Mouse (Mus musculus): Measurements from ENCODE around the gene Alox12e.
"Not testable (repeated sequence)": the region's sequence is repeated elsewhere in the genome, so short reads cannot be mapped to it uniquely, and the experiment has no call there.

Alox12e gene

GRCm38 (mm10) chr11:70322528-70322927 is at the start of gene Alox12e:
Alox12e (minus strand) TSS chr11:70322628.
- no peak for DNase-seq (ENCODE audit: low spot score in 2 of 2)

DNA sequence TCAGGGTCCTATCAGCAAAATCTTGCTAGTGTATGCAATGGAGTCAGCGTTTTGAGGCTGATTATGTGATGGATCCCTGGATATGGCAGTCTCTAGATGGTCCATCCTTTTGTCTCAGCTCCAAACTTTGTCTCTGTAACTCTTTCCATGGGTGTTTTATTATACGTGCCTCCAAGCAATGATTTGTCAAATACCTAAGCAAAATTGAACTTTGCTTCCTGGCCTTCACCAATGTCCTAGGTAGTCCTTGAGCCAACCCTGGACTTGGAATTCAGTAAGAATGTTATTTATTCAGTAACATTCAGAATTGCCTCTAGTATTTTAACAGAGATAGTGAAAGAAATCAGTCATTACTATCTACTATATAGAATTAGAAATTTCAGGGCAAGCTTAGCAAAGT is 46.2 kb upstream of the Alox12e start:
- not testable (repeated sequence) for DNase-seq (ENCODE audit: low spot score in 2 of 2)

GRCm38 (mm10) chr11:70367701-70368100 is 45.3 kb upstream of the Alox12e start:
- DNase-seq (ENCODE audit: low spot score in 2 of 2): not testable (repeated sequence)

- DNase-seq (ENCODE audit: low spot score in 2 of 2): no peak
Measured at GRCm38 (mm10) chr11:70351868-70352267, 29.4 kb upstream of the Alox12e start, which contains the start of gene Alox15. Alox15 (minus strand) TSS chr11:70352031.

DNA sequence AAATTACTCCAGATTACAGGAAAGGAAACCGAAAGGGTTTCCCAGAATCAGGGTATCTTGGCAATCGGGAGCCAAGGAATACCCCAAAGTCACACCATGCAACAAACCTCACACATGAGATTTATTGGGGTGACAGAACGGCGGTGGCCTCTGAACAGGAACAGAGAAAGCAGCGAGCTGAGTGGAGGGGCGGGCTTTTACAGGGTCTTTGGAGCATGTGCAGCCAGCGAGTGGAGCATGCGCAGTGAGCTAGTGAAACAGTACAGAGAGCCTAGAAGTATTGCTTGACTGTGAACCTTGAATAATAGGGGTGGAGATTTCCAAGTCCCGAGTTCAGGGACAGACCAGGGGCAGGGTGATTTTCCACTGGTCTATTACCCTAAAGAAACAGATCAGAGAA is 26.2 kb upstream of the Alox12e start:
- no peak for DNase-seq (ENCODE audit: low spot score in 2 of 2)

DNA sequence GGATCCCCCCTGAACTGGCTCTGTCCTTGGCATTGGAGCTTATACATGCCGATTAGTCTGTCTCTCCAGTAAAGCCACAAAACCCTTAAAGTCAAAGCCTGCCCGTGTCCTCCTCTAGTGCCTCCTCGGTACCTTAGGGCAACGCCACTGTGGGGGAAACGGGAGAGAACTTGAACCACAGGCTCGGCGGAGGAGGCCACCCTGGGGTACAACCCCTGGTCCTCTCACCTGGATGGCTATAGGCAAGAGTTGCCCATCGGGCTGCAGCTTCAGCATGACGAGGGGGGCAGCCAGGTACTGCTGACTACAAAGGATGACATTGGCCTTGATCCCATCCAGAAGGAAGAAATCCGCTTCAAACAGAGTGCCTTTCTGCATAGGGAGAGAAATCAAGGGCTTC is 25.4 kb upstream of the Alox12e start:
- DNase-seq (ENCODE audit: low spot score in 2 of 2): no peak

DNA sequence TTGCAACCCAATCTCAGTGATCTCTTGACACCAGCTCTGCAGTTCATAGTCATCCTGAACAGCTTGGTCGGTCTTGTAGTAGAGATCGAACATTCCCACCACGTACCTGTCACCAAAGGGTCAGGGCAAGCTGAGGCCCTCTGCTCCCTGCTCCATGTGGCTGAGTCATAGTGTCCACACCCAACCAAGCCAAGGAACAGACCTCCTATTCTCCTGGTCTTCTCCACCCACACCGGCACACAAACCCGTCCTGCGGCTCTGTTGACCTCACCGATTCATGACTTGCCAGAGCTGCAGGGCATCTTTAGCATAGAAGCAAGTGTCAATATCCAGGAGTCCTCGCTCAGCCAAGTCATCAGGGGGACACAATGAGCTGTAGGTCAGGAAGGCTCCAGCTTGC is 23.1 kb upstream of the Alox12e start:
- no peak for DNase-seq (ENCODE audit: low spot score in 2 of 2)

- DNase-seq (ENCODE audit: low spot score in 2 of 2): no peak
Measured at GRCm38 (mm10) chr11:70345061-70345460, 22.6 kb upstream of the Alox12e start.

DNA sequence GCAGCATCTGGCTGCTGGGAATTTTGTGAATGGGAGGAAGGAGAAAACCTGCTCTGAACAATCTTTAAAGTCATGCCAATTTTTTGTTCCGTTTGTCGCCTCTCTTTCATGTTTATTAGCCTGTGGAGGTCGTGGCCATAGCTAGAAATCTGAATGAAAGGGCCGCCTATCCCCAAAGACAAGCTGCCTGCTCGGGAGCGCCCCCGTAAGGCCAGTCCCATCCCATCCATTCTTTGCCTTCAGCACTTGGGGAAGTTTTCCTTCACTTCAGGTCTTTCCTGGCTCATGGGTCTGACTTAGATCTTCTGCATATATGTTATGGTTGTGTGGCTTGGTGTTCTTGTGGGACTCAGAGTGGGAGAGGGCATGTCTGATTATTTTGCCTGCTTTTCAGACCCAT is 17.1 kb upstream of the Alox12e start:
- no peak for DNase-seq (ENCODE audit: low spot score in 2 of 2)

DNA sequence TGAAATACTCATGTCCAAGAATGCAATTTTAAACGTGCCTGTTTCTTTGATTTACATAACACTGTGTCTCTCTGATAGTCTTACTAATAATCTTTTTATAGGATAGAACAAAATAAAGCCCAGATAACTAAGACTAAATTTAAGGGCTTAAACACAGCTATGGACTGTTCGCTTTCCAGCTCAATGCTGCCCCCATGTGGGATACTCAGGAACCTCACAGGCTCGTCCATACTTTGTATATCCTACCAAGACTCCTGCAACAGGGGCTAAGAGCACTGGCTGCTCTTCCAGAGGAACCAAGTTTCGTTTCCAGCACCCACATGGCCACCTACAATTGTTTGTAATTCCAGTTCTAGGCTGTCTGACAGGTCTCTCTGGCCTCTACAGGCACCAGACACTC is 12.0 kb upstream of the Alox12e start:
- peak; percentile 14 to 34 for DNase-seq (ENCODE audit: low spot score in 2 of 2)

DNA sequence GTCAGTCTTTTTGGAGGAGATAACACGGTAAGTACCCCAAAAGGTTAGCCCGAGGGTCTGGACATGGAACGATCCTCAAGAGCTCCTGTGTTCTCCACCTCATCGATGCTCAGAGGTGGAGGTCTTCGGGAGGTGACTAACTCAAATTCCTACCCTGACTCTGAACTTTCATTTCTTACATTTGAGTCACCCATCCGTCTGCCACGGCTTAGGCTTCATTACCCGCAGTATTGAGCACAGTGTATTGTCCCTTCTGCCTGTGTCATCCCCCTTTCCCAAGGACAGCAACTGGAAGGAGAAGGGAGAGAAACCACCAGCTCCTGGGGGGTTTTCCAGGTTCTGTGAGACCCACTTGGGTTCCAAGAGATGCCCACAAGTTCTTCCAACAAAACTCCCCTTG is 2.3 kb upstream of the Alox12e start:
- no peak for DNase-seq (ENCODE audit: low spot score in 2 of 2)

- DNase-seq (ENCODE audit: low spot score in 2 of 2): peak; percentile 16 to 24
Measured at GRCm38 (mm10) chr11:70321664-70322063, 764 bp downstream of the Alox12e start.

DNA sequence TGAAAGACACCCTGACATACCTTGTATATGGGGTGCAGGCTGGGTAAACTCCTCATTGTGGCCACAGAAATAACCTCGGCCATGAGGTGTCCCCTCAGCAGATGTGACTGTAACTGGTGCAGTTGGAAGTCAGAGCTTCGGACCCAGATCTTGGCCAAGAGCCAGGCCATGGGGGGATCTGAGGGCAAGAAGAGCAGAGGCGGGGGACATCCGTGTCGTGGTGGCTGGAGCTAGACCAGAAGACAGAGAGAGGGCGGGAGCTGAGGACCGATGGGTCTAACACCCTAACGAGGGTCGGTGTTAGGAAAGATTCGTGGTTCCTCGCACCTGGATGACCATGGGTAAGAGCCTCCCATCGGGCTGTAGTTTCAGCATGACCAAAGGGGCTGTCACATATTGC is 2.8 kb downstream of the Alox12e start:
- no peak for DNase-seq (ENCODE audit: low spot score in 2 of 2)

- DNase-seq (ENCODE audit: low spot score in 2 of 2): no peak
Measured at GRCm38 (mm10) chr11:70313833-70314232, 8.6 kb downstream of the Alox12e start.

- DNase-seq (ENCODE audit: low spot score in 2 of 2): peak; percentile 11 to 56
Measured at GRCm38 (mm10) chr11:70309341-70309740, 13.1 kb downstream of the Alox12e start.

- DNase-seq (ENCODE audit: low spot score in 2 of 2): no peak
Measured at GRCm38 (mm10) chr11:70308296-70308695, 14.1 kb downstream of the Alox12e start.

DNA sequence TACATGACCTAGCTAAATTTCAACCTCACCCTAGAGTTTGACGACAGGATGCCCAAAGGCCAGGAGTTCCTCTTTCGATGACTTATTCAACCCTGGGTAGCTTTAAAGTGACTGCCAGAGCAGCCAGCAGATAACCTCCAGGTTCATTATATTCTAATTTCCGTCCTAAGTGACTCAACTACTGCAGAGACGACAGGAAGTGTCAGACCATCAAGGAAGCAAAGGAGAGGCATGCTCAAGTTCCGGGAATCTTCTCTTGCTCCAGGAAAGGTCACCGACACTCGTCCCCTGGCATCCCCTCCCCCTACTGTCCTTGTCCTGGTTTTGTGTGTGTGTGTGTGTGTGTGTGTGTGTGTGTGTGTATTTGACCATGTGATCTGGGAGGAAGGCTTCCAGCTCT is 16.3 kb downstream of the Alox12e start:
- DNase-seq (ENCODE audit: low spot score in 2 of 2): peak; percentile 52 to 65

DNA sequence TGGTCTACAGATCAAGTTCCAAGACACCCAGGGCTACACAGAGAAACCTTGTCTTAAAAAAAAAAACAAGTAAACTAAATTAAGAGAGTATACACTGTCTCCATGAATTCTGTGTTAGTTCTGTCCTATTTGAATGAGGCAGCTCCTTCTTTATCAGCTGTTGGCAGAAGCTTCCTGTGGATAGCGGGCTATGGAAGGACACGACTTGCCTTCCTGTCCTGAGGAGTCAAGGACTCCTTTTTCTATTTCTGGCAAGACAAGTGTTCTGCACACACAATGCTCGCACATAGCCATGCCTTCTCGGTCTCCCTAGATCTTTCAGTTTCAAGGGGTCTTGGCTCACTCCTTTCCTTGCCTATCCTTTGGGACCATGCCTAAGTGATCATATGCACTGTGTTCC is 20.1 kb downstream of the Alox12e start:
- DNase-seq (ENCODE audit: low spot score in 2 of 2): no peak

- peak; percentile 30 to 41 for DNase-seq (ENCODE audit: low spot score in 2 of 2)
Measured at GRCm38 (mm10) chr11:70297836-70298454, 24.5 kb downstream of the Alox12e start.

GRCm38 (mm10) chr11:70297405-70297804 is 25.0 kb downstream of the Alox12e start:
- DNase-seq (ENCODE audit: low spot score in 2 of 2): no peak

DNA sequence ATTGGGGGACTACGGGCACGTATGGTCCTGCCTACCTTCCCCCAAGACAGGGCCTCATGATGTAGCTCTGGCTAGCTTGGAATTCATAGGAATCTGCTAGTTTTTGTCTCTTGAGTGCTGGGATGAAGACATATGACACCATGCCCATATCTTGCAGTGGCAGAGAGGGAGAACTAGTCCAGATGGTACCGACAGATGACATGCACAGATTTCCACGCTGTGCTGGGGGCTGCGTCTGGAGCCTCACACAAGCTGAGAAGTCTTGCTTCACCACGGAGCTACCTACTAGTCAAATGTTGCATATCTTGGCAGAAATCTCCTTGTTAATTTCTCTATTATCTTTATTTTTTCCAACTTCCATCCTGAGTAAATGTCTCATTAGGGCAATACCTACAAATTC is 28.5 kb downstream of the Alox12e start:
- DNase-seq (ENCODE audit: low spot score in 2 of 2): no peak

GRCm38 (mm10) chr11:70291235-70291634 is 31.2 kb downstream of the Alox12e start:
- no peak for DNase-seq (ENCODE audit: low spot score in 2 of 2)

DNA sequence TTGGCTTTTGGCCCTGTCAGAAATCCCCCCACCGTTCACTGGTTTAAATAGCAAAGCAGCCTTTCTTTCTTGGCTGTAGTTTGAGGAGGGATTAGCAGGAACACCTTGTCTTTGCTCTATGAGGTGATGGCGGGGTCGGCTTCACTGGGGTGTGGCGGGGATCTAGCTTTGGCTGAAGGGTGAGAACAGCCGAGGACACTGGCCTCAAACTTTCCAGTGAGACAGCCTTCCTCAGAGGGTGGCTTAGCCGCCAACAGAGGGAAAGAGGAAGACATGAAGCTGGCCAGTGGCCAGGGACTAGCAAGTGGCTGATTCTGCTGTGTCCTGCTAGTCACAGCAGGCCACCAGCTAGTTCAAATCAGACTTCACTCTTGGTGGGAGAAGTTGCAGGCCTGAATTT is 33.2 kb downstream of the Alox12e start:
- DNase-seq (ENCODE audit: low spot score in 2 of 2): no peak

- DNase-seq (ENCODE audit: low spot score in 2 of 2): no peak
Measured at GRCm38 (mm10) chr11:70288102-70288501, 34.3 kb downstream of the Alox12e start.

All from spleen, postnatal 36 days (tissue).